Mouse (Mus musculus): ENCODE results near the gene Prkag1.

DNA sequence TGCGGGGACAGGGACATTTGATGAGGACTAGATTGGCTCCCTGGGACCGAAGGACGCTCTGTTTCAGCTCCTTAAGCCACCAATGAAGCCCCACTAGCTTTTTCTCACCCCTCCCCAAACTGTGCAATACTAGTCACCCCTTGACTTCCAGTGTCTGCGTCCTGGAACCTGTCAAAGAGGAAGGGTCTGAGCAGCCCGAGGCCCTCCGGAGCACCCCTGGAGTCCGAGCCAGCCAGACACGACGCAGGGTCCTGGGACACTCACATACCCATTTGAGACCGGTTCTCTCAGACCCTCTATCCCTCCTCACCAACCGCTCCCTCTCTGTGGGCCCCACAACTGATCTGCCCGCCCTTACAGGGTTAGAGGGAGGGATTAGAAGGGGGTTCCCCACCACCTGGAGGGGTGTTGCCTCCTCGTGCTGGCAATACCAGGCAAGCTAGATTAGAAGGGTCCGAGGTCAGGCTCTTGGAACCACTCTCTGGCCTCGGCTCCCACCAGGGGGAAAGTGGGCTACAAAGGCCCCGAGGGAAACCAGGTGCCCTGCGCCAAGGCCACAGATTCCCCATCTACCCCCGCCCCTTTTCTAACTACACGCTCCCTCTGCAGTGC, 54.2 kb downstream of the Prkag1 start:
- no peak for TF ChIP-seq GATA1 (IDR thresholded peaks at IDR 0.05; ENCODE audit: borderline replicate concordance, low read length)
- TF ChIP-seq FLI1 (IDR thresholded peaks at IDR 0.05; ENCODE audit: low read length) = no peak
